Mouse (Mus musculus): ENCODE measurements at regions not wholly inside any gene's neighbourhood (a gene's known extent, or its start where the extent isn't known, plus 50 kb on each side); places are given as distances from the start of the nearest gene placed in this dataset.

DNA sequence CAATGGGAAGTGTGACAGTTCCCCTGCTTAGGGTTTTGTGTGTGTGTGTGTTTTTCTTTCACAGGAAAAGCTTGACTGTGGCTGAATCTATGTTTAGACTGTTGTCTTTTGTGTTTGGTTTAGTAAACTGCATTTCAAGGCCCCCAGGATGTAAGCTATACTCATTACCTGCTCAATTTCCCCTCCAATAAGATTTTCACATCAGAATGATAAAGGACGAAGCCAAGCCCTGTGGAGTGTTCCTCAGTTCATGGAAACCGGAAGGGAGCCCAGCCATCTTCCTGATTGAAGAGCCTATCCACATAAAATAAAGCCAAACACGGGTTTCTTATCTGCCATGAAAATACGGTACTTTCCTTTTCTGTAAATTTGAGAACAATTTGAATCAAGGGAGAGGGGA lies 50.5 kb upstream of the Kdr start:
- no peak for DNase-seq (ENCODE audit: low spot score in 2 of 2)

More for the DNA sequence above, 50.5 kb upstream of the Kdr start:
- intact Hi-C loops (cut with DNase I), result loop anchor here (10.0 kb wide), 2 partner anchors 86 to 386 kb away; no protein-coding TSS in a partner anchor
